Mouse (Mus musculus) kidney, adult 2 months (tissue): ENCODE data around the gene Hist1h2ai.

Experiments
- CTCF ChIP-seq: fragments of 200-500 bp; conservative IDR thresholded peaks from 2 replicates; pipeline ENCODE4 v1.5.1; 2011; ENCODE audit warnings: low read depth, mild to moderate bottlenecking, control low read depth, low read length, moderate library complexity, mixed read lengths; ENCODE audit not compliant: insufficient read depth, insufficient read length
- POLR2A ChIP-seq: fragments of 200-500 bp; IDR thresholded peaks from one replicate; pipeline ENCODE4 v1.6.1; 2011; ENCODE audit warnings: low read depth, low read length, control low read depth

DNA sequence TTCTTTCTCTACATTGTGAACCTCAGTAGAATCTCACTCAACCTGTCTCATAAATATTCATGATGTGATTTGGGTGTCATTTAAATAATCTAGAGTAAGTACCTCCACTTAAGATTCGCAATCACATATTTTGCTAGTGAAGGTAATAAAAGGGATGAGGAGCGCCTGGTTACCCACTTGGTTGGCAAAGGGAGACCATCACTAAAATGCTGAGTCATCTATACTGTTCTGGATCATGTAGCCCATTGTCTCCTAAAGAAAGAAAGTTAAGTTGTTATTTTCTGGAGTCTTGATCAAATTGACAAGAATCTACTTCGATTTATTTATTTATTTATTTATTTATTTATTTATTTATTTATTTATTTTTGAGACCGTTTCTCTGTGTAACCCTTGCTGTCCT is 9.6 kb upstream of the Hist1h2ai start:
- no peak for TF ChIP-seq CTCF
- no peak for TF ChIP-seq POLR2A
